Mouse (Mus musculus): Measurements from ENCODE around the gene Ush1c.

The Ush1c gene

DNA sequence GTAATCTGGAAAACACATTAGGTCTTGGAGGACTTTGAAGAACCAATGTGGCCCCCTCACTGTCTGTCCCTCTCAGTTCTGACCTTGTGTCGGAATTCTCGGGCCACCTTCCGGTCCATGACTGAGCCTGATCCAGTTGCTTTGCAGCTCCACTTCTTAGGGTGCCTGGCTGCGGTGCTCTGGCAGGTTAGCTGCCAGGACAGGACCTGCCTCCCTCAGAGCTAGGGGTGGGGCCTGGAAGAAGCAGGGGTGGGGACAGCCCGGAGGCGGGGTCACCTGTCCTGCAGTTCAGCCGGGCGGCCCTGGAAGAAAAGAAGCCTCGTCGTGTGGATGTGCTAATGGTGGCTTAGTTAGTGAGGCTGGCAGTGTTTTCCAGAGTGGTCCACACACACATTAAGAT is at the start of gene Ush1c:
Ush1c (minus strand) TSS at position 158 of the 400 bp plus-strand sequence.
- no peak for DNase-seq (ENCODE audit: low spot score)

DNA sequence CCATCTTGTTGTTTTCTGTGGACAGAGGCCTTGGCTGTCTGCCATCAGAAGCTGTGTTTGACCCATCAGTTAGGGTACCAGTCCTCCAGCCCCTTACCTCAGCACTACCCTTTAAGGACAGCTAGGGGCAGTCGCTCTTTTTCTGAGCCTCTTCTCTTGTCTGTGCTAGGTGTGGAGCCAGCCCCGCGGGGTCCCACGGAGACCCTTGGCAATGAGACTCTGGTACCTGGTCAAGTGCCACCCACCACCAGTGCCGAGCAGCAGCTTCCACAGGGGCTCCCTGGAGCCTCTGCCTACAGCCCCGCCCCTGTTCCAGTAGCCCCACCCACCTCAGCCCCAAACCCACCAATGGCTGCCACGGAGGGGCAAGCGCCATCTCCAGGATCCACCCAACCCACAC is 48.7 kb upstream of the Ush1c start:
- no peak for DNase-seq (ENCODE audit: low spot score)

DNA sequence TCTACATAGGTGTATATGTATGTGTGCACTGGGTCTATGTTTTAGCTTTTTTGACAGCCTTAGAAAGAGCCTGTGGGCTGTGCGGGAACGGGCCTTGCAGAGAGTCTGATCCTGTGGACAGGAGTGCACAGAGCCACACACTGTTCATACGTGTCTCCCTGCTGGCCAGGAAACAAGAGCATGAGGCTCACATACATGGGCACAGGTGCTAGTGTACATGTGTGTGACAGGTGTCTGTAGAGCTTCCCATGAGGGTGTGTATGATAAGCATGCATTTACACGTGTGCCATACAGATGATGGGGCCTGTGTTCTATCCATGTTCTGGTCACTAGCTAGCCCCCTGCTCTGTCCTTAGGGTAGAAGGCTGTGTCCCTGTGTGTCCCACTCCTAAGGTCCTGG is 48.1 kb upstream of the Ush1c start:
- DNase-seq (ENCODE audit: low spot score) = no peak

DNA sequence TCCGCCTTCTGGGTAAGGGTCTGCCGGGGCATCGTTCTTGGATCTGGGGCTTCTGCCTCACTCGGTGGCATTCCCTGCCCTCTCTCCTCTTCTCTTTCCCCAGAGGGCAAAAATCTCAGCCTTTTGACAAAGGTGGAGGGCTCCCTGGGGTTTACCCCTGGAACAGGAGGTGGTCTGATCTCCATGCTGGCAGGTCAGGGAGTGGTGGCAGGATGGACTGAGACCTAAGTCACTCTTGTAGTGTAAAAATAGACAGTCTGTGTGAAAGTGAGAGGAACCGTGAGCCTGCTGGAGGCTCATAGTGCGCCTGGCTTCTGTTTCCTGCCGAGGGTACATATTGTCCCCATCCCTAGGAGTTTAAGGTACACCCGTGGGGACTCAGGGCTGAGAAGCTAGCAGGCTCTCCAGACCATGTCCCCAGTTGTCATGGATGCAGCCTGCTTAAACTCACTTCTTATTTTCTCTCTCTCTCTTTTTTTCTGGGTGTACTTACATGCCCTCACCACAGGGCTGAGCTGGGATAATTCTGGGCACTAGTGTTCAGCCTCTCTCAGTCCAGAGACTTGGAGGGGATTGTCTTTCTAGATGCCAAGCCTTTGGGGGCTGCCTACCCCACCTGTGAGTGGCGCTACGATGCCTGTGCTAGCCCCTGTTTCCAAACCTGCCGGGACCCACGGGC is 47.0 kb upstream of the Ush1c start:
- no peak for DNase-seq (ENCODE audit: low spot score)

DNA sequence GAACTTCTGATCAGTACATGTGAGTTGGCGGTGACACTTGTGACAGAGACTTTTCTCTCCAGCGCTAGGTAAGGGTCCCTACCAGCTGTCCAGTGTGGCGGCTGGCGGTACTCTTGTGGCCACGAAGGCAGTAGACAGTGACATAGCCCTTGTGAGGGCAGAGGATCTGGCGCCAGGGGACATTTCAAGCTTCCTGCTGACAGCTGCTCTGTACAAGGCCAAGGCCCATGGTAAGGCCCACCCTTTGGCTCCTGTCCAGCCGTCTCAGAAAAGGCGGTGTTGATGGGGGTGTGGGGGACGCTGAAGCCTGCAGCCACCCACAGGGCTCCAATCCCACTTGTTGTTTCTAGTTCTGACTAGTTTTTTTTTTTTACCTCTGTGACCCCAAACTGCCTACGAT is 45.4 kb upstream of the Ush1c start:
- DNase-seq (ENCODE audit: low spot score) = peak; percentile 67

DNA sequence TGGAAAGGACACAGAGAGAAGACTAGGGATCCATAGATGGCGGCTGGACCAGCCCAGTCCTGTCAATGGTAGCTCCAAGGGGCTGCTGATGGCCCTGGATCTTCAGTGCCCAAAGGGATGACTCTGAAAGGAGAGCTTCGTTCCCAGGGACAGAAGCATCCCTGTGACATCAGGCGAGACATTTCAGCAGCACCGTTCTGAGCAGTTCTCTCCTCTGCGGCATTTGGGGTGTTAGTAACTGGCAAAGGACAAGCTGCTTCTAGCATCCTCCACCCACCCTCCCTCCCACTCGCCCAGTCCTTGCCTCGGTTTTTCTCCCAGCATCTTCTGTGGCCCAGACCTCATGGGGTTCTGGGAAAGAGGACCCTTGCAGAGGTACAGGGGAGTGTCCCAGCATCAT is 44.0 kb upstream of the Ush1c start:
- no peak for DNase-seq (ENCODE audit: low spot score)

DNA sequence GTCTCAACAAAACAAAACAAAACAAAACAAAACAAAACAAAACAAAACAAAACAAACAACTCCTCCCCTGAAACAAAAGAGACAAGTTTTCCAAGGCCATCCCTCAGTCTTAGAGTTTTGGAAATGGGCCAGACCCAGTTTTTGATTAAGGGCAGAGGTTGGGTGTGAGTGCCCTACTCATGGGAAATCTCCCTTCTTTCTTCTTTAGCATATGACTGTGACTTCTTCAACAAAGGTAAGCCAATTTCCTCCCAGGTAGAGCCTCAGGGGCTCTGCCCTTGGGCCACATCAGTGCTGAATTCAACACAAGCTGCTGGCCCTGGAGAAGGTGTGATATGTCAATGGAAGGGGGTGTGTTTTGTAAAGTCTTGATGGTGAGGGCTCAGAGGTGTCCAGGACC is 42.6 kb upstream of the Ush1c start:
- no peak for DNase-seq (ENCODE audit: low spot score)

DNA sequence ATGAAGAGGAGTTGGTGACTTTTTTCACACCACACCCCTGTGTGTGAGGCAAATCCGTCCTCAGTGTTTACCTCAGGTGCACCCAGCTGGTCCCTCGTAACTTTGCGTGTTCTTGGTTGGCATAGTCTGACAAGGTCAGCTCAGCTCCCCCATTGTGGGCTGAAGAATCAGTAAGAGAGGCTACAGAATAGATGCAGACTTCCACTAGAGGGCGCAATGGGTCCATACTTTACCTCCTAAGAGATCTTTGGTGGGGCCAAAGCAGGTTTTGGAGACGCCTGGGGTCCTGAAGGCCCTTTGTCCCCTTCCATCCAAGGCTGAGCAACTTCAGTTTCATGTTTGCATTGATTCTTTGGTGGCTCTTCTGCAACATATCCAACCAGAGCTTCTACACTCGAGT is 41.6 kb upstream of the Ush1c start:
- peak; percentile 75 for DNase-seq (ENCODE audit: low spot score)

DNA sequence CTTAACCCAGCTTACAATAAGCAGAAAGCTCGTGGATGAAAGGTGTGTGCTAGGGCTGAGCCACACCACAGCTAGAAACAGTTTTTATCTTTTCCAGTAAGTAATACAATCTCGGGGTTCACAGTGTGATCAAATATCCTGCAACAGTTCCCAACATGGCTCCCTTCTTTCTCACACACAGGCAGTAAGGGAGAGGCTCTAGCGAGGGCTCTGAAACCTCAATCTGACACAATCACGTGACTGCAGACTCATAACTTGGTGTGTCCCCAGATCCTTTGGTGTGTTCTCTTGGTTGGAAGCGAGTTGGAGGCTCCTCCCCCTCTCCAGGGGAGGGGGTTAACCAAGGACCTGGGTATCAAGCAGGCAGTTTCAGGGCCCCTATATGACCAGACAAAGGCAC is 37.9 kb upstream of the Ush1c start:
- DNase-seq (ENCODE audit: low spot score) = no peak

DNA sequence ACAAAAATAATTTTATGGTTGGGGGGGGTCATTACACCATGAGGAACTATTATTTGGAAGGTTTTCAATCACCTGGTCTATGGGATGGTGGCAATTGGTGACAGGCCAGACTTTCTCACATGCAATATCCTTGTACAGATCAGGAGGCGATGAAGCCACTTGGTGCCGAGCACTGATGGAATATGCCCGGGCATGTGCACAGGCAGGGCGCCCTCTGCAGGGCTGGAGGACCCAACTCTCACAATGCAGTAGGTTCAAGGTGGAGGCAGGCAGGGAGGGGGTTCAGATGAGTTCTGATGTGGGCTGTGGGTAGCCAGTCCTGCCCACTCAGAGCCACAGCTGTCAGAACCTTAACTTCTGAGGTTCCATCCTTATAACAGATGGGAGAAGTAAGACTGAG is 13.5 kb upstream of the Ush1c start:
- no peak for DNase-seq (ENCODE audit: low spot score)

DNA sequence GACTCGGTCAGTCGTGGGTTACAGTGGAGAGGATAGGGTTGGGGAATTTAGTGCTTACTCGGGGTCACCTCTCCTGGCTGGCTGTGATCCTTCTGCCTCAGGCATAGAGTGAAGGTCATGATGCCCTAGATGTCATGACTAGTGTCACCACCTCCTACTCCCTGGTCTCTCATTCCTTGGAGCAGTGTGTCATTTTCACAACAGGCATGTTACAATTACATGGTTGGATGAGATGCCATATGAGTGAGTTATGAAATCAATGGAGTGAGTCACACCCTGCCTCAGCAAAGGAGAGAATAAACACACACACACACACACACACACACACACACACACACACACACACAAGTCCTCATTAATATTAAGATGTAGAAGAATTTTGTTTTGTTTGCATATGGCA is 9.3 kb upstream of the Ush1c start:
- DNase-seq (ENCODE audit: low spot score) = no peak

DNA sequence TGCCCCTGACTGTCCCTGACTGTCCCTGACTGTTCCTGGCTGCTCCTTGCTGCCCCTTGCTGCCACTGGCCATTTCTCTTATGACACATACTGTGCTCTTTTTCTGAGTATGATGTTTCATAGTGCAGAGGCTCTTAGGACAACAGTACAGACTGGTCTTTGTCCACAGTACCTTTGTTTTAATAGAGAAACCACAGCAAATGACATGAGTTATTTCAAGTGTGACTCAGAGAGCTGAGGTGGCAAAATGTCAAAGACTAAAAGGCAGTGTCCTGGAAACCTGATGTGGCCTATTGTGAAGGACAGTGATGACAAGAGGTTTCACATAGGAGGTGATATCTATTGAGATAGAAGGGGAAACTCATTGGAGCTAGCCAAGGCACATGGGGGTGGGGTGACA is 8.6 kb upstream of the Ush1c start:
- no peak for DNase-seq (ENCODE audit: low spot score)

DNA sequence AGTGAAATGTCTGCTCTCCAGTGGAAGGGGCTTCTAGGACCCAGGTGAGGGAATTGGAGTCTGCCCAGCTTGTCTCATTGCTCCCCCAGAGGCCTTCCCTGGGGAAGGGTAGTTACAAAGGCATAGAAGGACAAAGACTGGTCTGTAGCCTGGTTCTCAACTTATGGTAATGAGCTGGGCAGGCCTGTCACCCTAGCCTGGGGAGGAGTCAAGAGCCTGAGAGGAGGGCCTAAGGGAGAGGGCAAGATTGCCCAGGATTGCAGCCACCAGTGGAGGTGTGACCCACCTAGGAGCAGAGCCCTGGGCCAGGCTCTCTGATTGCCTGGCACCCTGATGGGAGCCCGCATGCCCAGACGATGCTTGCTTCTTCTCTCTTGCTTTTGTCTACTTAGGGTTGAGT is 2.4 kb upstream of the Ush1c start, which contains the start of gene Otog:
Otog (plus strand) TSS at position 292 of the 400 bp plus-strand sequence.
- no peak for DNase-seq (ENCODE audit: low spot score)

DNA sequence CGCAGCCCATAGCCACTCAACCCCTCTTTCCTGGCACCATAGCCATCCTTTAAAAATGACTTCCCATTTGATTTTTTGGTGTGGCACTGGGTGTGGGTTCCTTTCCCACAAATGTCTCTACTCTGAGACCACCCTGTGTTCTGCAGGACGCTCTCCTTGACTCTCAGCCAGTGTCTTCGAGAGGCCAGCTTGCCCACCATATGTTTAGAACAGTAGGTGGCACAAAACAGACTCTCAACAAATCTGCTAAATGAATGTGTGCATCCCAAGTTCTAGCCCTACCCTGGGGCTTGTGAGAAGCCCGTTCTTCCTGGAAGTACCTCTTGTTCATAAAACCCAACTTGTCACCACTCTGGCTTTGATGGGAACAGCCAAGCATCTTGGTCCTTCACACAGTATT is 1.8 kb upstream of the Ush1c start:
- no peak for DNase-seq (ENCODE audit: low spot score)

DNA sequence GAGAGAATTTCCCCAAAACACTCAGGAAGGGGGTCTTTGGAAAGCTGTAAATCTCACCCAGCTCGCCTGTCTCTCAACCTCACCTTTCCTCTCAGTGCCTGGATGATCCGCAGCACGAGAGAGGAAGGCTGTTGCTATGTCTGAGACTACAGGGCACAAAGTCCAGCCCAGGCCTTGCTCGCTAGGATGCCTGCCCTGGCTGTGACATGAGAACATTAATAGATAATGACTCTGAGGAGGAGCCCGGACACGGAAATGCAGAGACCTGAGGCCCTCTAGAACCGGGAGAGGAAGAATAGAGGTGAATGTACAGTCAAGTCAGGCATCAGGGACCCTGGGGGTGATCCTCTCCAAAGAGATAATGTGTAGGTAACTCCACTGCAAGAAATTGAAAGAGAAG is 1.1 kb downstream of the Ush1c start:
- no peak for DNase-seq (ENCODE audit: low spot score)

DNA sequence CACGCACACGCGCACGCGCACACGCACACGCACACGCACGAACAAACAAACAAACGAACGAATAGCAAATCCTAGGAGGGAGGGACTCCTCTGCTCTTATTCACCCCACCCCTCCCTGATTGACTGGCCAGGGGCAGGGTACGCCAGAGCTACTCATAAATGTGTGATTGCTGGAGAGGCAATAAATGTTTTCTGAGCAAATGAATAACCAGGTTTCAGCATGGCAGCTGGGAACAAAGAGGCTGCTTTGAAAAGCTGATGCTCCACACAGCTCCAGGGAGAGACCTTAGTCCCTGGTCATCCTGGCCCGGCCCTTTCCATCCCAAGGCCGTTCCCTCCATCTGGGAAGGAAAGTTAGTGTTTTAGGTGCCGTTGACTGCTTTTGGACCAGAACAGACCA is 1.9 kb downstream of the Ush1c start:
- no peak for DNase-seq (ENCODE audit: low spot score)

DNA sequence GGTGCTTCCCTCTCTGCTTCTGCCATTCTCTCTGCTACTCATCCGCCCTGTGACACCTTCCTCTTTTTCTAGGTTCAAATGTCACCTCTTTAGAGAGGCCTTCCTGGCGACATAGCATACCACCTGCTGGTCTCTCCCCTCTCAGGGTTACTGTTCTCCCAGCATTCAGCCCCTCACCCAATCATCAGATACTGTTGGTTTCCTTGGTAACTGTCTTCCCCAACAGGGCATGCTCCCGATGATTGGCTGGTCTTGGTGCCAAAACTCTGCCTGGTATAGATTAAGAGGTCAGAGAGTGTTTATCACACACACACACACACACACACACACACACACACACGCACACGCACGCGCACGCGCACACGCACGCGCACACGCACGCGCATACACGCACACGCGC is 2.4 kb downstream of the Ush1c start:
- no peak for DNase-seq (ENCODE audit: low spot score)

DNA sequence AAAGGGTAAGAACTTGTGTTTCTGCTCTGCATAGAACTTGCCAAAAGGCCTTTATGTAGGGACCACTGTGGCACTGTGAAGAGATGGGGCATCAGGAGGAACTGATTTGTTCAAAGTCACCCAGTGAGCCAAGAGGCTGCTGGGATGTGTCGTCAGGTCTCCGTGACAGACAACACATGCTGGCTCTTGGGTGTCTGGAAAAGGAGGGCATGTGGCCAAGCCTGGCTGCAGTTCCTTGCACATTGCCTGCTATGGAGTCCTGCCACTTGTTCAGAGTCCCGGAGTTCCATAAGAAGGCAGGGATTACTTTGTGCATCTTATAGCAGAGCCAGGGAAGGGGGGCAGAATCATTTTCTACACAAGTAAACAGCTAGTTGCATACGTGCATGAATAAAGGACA is 11.4 kb downstream of the Ush1c start:
- DNase-seq (ENCODE audit: low spot score) = no peak

DNA sequence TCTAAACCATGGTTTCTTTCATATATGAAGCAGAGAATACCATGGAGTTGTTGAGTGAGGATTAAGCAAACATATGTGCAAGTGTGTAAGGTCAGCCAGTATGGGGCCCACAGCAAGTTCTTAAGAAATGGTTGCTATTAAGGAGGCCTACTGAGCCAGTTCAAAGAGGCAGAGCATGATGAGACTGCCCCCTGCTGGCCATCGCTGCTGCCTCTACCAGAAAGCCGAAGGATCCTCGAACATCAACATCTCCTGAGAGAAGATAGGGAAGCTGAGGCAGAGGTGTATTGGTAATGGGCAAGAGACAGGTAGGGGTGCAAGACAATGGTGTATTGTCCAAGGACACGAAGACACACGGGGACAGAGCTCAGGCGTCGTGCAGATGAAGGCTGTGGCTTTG is 12.1 kb downstream of the Ush1c start:
- peak; percentile 83 for DNase-seq (ENCODE audit: low spot score)

DNA sequence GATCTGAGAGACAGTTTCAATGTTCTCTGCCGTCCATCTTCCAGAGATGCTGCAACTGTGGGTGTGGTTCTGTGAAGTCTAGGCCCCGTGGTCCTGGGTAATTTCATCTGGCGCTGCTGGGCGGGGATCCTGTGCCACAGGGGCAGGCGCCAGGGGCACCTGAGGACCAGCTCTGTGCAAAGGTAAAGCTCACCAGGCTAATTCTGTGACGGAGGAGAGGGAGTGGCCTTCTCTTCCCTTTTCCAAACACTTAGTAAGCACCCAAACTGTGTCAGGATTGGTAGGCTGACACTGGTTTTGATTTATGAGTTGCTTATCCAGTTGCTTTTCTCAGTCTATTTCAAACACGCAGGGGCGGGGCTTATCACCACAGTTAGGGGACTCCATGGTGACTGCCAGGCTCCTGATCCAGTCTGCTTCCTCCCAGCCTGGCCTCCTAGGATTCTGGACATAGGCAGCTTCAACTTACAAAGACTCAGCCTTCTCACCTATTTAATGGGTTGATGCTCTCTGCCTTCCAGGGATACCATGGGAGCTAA is 17.6 kb downstream of the Ush1c start:
- no peak for DNase-seq (ENCODE audit: low spot score)

DNA sequence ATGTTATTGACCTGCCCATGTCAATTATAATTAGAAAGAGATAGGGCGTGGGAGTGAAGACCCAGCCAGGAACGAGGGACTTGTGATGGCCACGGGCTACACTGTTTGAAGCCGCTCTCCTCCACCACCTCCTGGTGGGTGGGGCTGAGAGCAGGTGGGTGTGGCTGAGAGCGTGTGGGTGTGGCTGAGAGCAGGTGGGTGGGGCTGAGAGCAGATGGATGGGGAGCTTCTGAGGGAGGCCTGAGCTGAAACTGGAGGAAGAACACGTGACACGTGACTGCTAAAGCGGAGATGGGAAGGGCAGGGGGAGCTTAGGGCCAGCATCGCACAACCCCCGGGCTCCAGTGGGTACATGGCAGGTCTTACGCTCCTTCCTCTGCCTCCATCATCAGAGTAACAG is 19.9 kb downstream of the Ush1c start:
- DNase-seq (ENCODE audit: low spot score) = no peak

DNA sequence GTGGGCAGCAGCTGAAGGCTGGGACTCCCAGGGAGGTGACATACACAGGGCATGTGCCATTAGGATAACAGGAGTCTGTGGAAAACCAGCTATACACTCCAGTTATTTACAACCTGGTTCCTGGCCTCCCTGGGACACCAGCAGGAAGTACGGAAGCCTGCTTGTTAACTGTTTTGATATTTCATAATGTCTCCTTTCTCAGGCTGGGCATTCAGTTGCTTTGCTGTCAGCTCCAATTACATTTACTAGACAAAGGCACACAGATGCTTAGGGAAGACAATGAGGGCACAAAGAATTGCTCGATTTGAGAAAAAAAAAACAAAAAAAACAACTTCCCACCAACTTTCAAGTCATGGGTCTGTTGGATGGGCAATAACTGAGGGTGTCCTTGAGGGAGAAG is 21.8 kb downstream of the Ush1c start:
- no peak for DNase-seq (ENCODE audit: low spot score)

DNA sequence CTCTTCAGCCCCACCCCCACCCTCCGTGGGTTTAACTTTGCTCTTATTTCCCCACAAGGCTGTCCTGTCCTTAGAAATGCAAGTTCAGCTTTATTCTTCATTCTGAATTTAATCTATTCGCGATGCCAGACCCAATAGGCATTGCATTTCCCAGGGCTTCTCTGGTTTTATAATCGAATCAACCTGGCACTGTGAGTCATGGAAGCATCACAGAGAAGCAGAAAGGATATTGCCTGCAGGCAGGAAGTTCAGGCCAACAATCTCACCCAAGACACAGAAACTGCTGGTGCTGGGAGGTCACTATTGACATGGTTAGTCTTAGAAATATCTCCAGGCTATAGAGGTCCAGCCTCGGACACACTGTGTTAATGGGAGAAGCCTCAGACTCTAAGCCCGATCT is 28.0 kb downstream of the Ush1c start:
- DNase-seq (ENCODE audit: low spot score) = no peak

DNA sequence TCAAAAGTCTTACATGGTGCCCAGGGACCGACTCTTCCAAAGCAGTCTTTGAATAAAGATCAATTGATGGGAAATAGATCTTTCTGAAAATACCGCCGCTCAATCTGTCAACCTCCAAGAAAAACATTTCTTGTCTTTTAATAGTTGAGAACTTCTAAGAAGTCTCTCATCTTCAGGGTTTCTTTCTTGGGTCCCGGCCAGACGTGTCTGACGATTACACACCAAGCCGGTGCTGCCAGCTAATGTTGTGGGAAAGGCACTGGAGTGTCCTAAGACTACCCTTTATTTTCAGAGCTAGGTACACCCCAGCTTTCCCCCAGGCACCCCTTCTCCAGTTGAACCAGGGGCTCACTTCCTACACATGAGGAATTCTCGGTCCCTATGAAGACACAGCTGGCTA is 30.2 kb downstream of the Ush1c start:
- no peak for DNase-seq (ENCODE audit: low spot score)
